Mouse (Mus musculus) frontal cortex, postnatal 36 days (tissue): ENCODE measurements around the gene Polr2f.

Experiments used
- DNase-seq, 2 experiments: peaks; one replicate each; pipeline ENCODE4 v3.0.0; 2022; ENCODE audit warnings: low spot score in 2 of 2

The Polr2f gene

DNA sequence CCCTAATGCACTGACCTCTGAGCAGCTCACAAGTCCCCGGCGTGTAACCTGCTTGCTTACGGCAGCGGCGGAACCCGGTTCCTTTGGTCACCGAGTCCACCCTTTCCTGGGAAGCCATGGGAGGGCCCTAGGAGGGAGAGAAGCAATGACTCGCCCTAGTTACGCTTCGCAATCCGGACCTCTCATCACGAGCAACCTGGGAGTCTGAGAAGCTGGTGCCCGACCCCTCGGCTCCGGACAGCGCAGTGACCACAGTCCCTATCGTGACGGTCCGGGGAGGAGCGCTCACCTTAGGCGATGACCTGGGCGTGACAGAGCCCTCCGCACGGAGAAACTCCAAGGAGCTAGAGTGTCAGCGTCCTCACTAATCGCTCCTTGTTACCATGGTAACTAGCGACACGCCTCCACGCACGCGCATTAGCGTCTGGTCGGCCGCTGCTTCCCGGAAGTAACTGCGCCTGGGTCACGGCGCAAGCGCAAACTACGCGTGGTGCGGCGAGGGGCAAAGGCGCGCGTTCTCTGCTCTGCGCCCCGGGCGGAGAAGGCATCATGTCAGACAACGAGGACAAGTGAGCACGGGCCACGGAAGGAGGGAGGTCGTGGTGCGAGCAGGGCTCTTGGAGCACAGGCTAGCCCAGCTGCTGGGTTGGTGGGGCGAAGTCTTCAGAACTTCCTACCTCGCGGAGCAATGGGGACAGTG lies at the start of gene Polr2f, which contains the start of gene 1700088E04Rik:
Polr2f (plus strand) TSS at position 144 of the 700 bp plus-strand sequence.
1700088E04Rik (minus strand) TSS at position 388 of the 700 bp plus-strand sequence.
- peak; percentile 95 to 96 for DNase-seq

DNA sequence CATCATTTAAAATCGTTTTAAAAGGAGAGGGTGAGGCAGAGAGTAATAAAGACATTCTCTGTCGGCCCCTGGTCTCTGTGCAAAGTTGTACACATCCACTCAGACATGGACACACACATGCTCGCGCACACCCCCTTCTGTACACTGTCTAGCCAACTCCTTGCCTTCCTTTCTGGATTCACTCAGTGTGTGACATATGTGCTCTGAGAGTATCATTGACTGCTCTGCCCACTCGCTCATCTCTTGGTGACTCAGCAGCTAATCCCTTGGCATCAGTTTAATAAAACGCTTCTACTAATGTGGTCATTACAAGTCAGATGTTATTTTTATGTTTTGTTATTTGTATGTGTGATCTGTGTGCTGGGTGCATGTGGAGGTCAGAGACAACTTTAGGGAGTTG lies 48.5 kb upstream of the Polr2f start:
- no peak for DNase-seq

DNA sequence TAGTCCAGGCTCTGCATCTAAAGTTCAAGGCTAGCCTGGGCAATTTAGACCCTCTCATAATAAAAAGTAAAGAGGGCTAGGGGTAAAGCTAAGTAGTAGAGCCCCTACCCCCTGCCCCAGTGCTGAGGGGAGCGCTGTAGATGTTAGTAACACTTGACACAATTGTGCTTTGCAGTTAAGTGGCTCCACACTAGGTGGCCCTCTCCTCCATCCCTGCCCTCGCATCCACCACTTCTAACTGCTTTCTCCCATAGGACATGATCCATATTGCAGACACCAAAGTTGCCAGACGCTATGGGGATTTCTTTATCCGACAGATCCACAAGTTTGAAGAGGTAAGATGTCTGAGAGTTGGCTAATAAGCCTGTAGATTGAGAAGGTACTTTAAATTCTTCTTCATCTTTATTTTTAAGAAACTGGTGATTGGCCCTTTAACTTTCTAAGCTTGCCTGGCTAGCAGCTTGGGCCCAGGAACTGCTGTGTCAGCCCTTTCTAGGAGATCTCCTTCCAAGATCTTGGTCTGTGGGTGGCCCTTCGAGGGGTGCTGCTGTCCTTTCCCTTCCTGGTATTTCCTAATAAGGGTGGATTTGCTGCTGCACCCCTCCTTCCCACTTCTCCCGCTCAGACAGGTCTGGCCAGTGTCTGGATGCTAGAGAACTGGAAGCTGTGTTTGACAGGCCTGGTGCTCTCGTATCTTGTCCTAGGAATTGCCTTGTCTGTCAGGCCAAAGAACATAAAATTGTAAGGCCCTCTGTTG lies 47.5 kb upstream of the Polr2f start:
- DNase-seq, result peak in 1 of 2 experiments; percentile 55

DNA sequence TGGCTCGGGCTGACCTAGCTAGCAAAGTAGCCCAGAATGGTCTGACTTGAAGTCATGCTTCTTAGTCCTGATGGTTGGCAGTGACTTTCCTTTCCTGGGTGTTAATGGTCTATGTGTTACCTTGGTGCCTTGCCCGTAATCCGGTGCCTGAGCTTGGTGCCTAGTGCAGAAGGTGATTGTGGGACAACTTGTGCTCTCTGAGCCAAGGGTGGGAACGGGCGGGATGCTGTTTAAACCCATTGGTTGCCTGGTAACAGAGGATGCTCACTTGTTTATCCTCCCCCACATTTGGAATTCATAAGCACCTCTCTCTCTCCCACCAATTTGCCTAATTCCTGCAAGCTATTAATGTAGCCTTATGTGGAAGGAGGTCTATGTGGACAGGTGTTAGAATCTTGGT lies 45.3 kb upstream of the Polr2f start:
- DNase-seq, result no peak

DNA sequence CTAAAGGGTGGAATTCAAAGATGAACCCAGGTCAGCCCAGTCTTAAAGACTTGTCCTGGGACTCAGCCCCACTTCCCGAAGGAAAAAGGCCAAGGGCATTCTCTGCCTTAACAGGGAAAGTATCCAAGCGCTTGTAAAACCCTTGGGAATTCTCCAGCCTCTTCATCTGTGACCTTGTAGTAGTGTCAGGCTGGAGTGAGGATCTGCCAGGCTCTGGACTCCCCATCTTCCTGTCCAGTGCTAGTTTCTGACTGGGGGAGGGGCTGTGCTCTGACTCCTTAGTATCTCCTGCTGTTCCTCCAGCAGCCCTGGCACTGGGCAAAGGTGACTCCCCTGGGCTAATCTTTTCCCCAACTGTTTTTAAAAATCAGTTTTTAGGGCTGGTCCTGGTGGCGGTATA lies 44.3 kb upstream of the Polr2f start:
- DNase-seq, result no peak

DNA sequence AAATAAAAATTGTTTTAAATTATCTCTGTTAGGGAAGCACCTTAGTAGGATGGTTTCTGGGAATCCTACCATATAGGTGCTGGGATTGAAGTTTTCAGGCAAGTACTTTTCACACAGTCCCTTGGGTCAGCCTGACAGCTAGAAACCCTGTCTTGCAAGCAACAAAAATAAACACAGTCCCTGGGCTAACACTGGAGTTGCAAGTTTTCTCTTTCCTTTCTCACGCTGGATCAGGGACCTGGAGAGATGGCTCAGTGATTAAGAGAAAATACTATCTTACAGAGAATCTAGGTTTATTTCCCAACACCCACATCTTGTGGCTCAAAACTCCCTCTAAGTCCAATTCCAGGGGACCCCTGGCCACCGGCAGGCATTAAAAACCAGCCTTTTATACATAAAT lies 43.7 kb upstream of the Polr2f start:
- no peak for DNase-seq

DNA sequence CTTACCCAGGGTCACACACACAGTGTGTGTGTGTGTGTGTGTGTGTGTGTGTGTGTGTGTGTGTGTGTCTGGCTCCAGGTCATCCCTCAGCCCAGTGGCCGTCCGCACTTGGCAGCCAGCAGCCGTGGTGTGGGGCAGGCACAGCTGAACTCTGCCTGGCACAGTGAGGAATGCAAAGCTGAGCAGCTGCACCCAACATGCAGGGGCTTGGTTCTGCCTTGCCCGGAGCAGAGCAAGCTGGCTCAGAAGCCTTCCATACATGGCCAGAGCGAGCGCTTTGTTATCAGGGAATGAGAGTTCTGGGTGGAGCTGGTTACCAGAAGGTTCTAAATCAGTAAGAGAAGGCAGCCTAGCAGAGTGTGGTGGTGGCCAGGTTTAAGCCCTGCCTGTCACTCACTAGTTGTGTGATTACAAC lies 43.2 kb upstream of the Polr2f start:
- peak; percentile 11 to 42 for DNase-seq

DNA sequence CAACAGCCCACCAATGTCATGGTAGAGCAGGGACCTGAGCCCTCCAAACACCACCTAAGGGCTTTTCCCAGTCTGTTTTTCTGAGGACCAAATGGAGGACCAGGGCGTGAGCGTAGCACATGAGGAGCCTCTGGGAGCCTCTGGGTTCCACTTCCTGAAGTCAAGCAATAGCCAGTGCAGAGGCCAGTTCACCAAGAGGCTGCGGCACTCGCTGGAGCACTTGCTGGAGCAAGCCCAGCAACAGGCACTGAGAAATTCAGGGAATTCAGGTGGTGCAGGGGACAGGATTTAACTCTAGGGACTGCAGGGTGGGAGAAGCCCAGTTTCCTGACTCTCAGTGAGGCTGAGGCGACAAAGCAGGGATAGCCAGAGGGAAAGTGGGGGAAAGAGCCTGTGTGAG lies 42.6 kb upstream of the Polr2f start:
- no peak for DNase-seq

DNA sequence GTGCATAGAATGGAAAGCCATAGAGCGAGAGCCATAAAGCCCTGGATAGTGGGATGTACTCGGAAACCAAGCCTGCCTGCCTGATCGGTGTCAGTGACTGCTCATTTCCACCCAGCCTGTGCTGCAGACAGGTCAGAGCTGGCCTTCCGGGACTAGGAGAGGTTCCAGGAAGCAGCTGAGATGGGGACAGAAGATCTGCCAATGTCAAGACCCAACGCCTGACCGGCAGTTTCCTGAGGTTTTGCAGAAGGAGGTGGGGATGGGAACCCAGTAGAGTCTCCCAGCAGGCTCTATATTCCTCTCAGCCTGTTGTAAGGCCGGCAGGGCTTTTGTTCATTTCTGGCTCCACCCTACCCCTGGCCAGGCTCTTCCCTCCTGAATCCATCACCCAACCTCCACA lies 41.9 kb upstream of the Polr2f start:
- DNase-seq, result no peak

DNA sequence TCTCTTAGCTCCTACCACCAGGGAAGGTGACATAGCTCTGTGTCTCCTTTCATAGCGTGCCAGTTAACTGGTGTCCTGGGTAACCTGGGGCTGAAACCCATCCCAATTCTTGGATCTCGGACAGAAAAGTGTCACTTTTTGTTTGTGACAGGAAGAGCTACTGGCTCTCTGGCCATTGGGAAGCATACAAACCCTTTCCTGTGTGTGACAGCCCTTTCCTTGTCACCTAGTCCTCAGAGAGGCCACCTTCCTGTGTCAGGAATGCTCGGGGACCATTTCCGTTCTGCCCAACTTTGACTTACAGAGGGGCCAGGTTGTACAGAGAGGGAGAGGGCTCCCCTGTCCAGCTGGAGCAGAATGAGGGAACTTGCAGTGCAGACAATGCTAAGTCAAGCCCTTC lies 41.4 kb upstream of the Polr2f start:
- no peak for DNase-seq

DNA sequence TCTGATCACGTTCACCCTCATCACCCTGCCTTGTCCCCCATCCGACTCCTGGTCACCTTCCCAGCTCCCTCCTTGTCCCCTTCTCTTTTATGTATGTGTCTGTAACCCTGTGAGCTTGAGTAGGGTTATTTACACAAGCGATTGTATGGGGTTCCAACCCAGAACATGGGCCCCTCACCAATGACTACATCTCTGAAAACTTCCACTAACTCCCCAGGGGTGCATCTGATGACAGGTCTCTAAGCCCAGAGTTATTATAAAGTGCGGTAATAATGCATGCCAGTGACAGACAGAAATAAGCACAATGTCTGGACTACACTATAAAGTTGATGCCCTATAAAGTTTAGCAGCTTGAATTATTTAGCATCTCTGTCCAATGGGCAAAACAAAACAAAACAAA lies 40.4 kb upstream of the Polr2f start:
- no peak for DNase-seq

DNA sequence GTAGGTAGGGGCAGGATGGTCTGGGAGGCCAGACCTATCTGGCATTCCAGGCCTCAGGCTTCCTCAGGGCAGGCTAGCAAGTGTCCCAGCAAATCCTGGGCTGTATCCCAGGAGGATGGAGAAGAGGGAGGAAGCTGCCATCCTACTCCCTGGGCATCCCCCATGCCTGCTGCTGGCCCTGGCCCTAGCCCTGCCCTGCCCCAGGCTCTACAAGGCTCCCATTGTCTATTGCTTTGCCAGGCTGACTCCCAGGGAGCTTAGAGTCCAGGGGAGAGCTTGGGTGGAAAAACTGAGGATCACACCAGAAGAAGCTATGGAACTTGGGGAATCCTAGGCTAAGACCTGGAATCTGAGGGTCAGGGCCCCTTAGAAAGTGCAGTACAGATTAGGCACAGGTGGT lies 39.3 kb upstream of the Polr2f start:
- DNase-seq, result no peak

DNA sequence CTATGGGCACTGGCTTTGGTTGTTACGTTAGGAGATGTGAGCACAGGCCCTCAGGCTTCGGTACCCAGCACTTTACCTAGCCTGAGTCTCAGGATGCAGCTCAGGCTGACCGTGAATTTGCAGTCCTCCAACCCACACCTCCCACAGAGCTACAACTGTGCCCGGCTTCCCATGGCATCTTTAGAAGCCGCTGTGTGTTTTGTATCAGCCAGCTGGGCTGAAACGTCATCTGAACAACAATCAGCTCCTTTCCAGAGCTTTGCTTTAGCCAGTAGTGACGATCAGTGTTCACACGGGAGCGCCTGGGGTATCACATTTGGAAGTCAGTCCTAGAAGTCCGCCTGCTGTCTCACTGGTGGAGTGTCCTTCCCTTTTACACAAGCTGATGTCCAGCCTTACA lies 37.5 kb upstream of the Polr2f start:
- DNase-seq, result peak in 1 of 2 experiments; percentile 15

DNA sequence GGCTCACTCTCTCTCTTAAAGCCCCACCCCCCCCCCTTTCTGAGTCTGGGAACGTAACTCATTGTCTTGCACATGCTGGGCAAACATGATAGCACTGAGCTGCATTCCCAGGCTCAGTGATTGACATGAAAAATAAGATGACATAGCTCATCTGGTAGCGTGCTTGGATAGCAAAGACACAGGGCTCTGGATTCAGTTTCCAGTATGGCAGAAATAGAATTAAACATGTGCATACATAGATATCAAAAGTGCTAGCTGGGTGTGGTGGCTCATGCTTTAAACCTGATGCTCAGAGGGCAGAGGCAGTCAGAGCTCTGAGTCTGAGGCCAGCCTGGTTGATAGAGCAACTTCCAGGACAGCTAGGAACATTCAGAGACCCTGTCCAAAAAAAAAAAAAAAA lies 35.0 kb upstream of the Polr2f start:
- no peak for DNase-seq

DNA sequence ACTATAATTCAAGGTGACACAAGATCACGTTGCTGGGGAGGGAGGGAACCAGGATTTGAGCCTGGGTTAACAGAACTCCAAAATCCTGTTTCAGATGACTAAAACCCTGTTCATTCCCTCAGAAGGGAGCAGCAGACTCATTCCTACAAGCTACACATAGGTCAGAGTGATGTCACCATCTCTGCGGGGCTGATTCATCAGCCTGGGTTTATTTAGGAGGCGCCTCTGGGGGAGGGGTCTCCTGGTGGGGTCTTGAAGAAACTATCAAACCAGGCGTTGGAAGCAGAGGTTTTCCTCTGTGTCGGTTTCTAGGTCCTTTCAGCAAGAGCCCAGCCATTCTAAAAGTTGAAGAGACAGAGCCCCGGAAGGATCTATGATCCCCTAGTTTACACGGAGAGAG lies 32.8 kb upstream of the Polr2f start:
- DNase-seq, result no peak

DNA sequence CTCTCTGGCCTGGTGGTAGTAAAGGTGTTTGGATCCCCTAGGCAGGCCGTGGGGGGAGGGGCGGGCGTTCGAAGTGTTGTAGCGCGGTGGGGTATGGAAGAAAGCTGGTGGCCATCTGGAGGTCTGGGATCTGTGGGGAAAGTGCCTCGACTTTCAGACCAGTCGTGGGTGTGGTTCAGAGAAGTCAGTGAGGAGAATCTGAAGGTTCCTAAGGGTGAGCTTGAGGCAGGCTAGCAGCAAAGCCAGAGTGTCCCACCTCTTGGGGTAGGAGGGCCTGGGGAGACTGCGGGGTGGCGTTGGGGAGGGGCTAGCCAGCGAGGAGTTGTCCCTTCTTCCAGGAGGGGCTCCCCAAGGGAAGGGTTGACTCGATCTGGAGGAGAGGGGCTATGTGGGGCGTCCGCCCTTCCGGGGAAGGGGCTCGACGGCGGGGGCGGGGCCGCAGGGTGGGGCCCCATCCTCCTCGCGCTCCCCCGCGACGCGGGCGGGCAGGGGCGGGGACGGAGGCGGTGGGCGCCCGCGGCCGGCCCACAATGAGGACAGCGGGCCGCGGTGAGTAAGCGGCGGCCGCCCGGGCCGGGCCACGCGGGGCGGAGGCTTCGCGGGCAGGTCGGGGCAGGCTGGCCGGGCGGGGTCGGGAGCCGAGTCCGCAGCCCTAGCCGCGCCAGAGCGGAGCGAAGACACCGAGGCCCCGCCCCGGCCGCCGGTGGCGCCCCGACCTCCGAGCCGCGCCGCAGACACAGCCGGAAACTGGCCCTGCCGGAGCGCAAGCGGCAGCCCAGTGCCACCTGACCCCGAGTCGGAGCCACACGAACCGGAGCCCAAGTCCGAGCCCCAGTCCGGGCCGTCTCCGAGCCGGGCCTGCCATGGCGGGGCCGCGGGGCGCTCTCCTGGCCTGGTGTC lies 32.1 kb upstream of the Polr2f start, which contains the start of gene Micall1:
Micall1 (plus strand) TSS at position 478 of the 900 bp plus-strand sequence.
- peak; percentile 30 to 35 for DNase-seq

DNA sequence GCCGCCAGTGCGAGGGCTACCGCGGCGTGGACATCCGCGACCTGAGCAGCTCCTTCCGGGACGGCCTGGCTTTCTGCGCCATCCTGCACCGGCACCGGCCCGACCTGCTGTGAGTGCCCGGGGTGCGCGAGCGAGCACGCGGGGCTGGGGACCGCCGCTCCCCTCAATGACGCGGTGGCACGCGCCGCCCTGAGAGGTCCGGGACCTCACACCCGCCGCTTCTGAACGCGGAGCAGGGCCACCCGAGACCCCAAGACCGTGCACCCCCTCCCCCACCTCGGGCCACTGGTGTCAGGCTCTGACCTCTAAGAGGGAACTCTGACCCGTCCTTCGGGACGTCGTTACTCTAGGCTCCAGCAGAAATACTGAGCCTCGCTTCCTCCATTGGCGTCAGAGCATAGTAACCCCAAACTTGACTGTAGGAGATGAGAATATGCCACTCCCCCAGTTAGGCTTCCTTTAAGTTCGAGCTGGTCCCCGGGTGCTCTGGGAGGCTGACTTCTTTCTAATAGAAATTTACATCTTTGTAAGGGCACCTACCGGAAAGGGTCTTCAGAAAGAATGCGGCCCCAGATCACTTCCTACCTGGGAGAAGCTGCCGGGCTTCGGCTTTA lies 31.4 kb upstream of the Polr2f start:
- no peak for DNase-seq

DNA sequence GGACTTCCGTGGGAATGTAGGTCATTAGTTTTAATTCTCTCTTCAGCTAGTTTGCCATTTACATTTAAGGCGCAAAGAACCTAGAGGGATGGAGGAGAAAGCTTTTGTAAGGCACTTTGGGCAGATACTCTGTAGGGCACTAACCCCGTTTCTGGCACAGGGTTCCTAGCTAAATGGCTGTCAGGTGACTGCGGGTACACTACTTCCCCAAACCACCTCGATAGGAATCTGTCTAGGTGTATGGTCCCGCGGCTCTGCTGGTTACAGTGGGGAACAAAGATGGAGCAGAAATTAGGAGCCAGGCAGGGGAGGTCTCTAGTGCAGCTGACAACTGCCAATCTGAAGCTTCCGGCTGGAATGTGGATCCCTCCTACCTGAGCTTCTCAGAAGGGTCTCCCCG lies 30.8 kb upstream of the Polr2f start:
- DNase-seq, result no peak

DNA sequence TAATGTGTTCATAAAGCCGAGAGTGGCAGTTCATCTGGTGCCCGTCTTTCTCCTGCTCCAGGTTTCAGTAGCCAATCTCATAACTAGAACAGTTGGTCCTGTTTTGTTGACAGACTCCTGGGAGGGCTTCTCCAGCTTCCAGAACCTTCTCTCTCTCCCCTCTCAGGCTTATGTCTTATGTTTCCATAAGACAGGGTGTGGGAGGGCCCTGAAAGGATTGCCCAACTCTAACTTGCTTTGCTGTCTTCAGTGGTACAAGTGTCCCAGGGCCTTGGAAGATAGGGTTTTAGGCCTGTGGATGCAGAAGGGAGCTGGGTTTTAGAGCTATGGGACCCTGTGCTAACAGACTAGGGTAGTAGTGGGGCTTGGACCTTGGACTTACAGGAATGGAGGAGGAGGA lies 30.3 kb upstream of the Polr2f start:
- no peak for DNase-seq

DNA sequence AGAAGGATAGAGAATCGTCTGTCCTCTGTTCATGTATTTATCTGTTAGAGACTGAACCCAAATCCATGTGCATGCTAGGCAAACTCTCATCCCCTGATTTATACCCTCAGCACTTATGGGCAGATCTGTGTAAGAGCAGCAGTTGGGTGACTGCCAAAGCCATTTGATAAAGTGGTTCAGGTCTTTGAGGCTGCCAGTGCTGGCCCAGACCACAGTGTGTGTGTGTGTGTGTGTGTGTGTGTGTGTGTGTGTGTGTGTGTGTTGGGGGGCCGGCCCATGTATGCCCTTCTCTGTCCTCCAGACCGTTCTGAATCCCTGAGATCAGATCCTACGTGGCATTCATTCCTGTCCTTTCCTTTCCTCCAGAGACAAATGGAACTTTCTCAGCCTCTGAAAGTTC lies 29.0 kb upstream of the Polr2f start:
- DNase-seq, result no peak

DNA sequence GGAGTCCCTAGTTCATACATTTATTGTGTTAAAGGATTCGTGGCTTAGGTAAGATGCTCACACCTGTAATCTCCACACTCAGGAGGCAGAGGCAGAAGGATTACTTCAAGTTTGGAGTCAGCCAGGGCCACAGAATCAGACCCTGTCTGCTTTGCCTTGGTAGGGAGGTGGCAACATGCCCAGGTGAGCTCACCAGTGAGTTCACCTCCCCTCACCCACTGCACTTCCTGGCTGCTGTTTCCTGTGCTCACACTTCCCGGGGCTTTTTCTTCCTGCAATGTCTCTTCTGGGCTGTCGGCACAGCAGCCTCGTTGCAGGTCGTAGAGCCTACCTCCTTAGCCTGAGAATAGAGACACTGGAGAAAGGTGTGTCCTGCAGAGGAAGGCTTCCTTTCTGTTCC lies 25.5 kb upstream of the Polr2f start:
- no peak for DNase-seq

DNA sequence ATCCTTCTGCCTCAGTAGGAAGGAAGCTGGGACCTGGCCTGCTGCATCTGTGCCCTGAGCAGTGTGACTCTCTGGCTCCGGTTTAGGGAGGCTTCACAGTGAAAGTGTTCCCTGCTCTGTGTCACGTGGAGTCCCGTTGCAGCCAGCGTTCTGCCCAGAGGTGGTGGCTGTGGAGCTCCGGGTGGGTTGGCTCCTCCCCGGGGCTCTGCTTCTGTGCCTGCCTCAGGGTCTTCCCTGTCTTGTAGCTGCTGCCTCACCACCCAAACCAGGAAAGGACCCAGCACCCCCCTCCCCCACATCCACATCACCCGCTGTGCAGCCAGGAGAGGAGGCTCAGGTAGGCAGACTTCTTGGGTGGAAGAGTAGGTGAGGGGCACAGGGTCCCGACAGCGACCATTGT lies 21.3 kb upstream of the Polr2f start:
- DNase-seq, result no peak
